Mouse (Mus musculus): ENCODE data around the gene Cyb561d1.

The Cyb561d1 gene

DNA sequence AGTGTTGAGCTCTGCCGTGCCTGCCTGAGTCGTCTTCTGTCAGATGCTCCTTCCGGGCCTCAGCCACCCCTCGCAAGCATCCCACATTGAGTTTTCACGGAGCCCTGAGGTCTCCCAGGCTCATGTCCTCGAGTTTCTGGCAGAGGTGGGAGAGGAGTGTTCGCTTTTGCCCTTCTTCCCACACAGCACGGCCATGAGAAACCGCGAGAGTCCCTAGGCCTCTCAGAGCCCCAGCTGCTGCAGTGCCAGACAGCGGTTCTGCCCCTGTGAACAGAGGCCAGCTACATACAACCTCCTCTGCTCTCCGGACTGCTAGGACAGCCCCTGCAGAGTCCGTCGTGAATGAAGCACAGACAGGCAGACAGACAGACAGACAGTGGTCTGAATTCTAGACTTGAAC is 33.5 kb downstream of the Cyb561d1 start:
- DNase-seq (ENCODE audit: low read depth, low spot score): no peak

DNA sequence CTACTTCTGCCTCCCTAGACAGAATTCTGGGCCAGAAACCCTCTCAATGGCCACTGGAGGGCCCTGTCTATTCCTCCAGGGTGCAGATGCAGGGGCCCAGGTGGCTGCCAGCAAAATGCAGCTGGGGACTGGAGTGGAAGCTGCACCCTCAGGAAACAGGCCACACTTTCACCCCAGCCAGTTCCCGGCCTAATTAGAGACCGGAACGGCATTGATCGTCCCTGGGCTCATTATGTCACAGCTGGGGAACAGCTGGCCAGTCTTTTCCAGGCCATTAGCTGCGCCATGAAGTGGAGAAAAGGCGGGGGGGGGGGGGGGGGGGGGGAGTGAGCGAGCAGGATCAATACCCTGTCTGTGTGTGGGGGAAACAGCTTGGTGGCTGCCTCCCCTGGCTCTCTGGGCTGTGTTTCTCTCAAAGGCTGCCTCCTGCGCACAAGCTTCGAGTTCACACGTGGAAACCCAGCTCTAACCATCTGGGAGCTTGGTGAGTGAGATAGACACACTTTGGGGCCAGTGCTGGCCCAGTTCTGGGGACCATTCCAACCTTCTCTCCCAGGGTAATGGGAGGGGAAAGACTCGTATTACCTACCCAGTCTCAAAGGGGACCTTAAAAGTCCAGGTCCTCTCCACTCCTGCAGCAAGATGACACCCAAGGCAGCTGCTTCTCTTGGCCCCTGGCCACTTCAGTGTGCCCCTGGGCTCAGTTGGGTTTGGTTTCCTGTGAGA is 34.4 kb downstream of the Cyb561d1 start:
- DNase-seq (ENCODE audit: low read depth, low spot score): no peak

DNA sequence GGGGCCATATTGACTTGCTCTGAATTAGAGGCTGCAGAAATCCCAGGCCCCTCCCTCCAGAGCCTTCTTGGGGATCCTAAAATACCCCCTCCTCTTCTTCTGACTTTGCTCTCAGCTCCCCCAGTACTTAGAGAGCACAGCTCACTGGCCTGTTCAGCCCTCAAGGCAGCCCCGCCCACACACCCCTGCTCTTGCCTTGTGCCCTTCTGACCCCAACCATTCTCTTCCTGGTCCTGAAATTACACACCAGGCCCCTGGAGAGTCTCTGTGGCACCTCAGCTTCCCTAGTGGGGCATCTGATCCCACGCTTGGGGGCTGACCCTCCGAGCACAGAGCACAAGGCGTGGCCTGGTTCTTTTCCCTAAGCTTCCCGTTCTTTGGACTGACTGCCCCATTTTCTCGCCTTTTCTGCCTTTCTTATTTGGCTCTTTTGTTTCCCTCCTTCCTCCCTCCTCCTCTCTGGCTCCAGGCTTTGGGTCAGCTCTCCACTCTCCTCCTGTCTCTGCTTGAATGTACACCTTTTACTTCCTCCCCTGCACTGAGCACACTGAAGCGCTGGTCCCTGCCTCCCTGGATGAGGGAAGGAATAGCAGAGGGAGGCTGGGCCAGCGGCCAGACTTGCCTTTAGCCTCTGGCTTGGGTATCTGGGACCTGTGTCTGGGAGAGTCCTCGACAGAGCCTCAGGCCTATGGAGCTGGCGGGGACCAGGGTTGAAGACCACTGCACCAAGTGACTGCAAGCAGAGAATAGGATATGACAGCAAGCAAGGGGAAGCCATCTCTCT is 35.3 kb downstream of the Cyb561d1 start:
- DNase-seq (ENCODE audit: low read depth, low spot score): no peak

DNA sequence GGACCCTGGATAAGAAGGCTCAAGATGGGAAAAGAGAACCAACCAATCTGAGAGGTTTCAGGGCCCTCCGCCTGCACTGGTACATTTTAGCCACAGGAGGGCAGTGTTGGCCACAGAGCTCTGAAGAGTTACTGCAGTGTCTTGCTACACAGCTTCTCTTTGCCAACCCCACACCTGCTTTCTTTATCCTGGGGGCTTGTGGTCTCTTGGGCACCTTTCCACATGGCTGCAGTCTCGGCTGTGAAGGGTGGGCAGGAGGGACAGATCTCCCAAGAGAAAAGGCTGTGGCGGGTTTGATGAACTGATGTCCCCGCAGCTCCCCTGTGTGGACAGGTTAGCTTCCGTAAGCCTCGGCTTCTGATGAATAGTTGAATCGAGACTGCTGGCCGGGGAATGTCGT is 36.2 kb downstream of the Cyb561d1 start:
- DNase-seq (ENCODE audit: low read depth, low spot score): peak; percentile 52

DNA sequence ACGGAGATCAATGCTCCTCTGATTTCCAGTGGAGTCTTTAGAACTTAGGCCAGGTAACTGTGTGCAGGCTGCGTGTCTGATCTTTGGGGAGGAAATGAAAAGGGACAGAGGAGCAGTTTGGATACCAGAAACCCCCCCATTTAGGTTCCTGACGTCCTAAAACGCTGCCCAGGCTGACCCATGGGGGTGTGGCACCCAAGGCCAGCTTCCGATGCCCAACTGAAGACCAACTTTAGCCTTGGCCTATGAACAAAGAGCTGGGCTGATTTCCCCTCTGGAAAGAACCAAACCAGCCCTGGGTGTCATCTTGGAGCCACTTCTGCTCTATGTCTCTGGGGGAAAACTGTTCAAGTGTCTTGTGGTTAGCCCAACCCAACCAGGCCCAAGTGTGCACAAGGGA is 36.9 kb downstream of the Cyb561d1 start:
- no peak for DNase-seq (ENCODE audit: low read depth, low spot score)

DNA sequence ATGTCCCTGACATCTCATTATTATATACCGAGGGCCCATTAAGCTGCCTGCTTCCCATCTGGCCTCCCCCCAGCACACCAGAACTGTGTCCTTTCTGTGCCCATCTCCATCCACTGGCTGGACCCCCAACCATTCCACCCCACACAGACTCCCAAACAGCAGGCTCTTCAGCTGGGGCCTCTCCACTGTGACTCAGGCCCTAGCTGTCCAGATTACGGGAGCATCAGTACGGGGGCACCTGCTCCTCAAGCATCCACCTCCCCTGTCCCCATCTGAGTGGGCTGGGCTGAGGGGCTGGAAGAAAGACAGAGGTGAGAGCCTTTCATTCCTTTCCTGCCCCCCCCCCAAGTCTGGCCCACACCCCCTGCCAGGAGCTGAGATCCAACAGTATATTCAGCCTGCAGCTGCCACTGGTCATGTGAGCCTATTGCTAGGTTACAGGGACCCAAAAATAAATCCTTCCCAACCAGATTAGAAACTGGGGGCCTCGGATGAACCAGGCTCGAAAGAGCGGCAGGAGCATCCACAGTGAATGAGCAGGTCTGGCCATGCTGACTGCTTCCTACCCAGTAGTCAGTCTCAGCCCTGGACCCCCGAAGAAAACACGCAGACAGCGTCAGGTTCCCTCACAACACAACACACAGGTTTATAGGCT is 42.5 kb downstream of the Cyb561d1 start:
- DNase-seq (ENCODE audit: low read depth, low spot score): no peak

DNA sequence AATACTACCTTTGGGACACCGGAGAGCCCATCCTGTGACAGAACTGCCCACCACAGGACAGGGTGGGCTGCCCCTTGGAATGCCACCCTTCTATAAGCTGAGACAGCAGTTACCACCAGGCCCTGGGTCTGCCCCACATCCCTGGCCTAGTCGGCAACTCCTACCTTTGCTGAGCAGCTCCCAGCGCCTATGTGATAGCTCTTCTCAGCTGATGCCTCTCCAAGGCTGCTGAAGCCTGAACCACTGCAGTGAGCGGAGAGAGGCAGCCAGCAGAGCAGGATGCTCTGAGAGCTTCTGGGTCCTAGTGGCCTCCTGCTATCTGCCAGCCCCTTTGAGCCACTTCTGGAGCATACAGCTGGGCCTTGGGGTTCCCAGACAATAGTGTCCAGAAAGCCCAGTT is 46.4 kb downstream of the Cyb561d1 start, which contains the start of gene Gpr61:
Gene Gpr61, minus strand, starts transcription at position 227 of the 400 bp plus-strand sequence.
- no peak for DNase-seq (ENCODE audit: low read depth, low spot score)

DNA sequence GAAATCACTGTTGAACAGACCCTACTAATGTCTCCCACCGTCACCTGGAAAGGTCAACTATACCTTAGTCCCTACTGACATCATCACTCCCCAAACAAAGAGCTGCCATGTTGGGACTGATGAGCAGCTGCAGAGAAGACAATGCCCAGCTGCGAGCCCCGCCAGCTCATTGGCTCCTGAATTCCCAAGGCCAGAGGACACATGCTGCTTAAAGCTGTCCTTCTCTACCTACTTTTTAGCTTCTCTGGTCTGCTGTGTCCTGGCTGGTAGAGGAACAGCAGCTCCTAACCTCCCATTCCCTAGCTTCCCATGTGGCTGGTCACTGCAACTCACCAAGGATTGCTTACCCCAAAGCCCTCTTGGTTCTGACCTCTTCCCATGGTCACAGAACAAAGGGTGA is 48.7 kb downstream of the Cyb561d1 start:
- no peak for DNase-seq (ENCODE audit: low read depth, low spot score)

DNA sequence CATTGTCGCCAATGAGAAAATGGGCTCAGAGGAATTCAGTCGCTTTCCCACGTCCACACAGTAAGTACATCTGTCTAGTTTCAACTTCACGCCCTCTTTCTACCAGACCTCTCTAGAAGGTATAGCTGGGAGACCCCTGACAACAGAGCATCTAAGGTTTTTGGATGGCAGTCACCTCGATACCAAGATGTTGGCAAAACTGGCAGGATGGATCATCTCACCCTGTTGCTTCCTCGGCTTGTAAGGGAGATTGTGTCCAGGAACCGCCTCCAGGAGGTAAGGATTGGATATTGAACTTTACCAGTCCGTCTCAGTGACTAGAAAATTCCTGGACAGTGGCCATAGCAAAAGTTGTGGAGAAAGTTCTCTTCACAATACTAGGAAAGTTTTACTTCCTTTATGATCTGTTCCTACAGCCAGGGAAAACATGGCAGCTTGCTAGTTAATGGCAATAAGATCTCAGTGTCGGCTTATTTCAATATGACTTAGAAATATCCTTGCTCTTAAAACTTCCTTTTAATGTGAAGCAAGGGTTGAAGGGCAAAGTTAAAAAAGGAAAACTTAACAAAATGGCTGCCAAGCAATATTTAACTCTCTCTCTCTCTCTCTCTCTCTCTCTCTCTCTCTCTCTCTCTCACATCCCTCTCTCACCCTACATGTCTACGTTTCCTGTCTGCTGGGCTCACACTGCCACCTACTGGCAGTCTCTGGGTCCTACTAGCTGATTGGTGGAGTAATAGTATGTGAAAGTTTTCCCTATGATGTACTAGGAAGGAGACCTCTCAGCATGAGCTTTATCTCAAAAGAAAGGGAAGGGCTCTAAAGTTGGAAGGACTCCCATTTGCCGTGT is 53.4 kb downstream of the Cyb561d1 start:
- DNase-seq (ENCODE audit: low read depth, low spot score): peak; percentile 80

DNA sequence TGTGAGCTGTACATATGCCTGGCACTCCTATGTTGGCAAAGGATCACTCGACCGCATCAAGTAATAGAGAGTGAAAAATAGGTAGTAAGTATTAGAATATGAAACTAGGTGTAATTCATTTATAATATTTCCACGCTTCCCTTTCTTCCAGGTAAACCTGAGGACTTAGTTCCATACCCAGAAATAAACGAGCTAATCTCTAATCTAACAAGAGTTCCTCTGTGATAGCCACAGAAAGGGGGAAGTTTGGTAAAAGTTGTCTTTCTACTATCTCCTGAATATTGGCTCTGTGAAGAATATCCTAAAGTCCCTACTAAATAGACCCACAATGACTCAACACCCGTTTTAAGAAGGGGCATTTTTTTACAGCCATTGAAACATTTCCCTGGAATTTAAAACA is 54.3 kb downstream of the Cyb561d1 start:
- DNase-seq (ENCODE audit: low read depth, low spot score): no peak

All from c-Kit-negative CD71-positive TER-119-positive erythroid progenitor cells, embryonic 14.5 days (primary cell).